Mouse (Mus musculus) telencephalon, adult 2 months (tissue): ENCODE results near the gene Med4.
"Not testable (repeated sequence)": the region's sequence is repeated elsewhere in the genome, so short reads cannot be mapped to it uniquely, and the experiment has no call there.

Source experiments
- DNase-seq: peaks from one replicate; pipeline ENCODE4 v3.0.0-alpha.2; 2011; ENCODE audit warnings: low read depth, low spot score

The Med4 gene

DNA sequence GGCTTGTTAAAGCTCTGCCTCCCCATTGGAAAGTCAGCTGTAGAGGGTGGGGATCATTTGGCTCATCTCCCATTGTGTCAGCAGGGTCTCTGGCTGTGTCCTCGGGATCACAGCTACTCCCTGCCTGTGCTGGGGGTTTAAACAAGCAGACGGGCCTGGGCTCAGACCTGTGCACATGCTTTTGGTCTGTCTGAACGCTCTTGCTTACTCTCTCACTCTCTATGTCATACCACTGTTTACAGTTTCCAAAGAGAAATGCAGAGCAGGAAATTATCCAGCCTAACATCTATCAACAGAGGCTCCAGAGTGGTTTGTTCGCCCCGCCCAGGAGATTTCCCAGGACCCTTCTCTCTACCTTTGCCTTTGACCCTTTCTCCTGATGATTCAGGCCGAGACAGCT lies 8.1 kb upstream of the Med4 start:
- DNase-seq = no peak

GRCm38 (mm10) chr14:73502591-73503184 lies 7.1 kb upstream of the Med4 start:
- DNase-seq = no peak

GRCm38 (mm10) chr14:73503237-73503933 lies 6.4 kb upstream of the Med4 start:
- DNase-seq = no peak

- DNase-seq = no peak
Measured at GRCm38 (mm10) chr14:73506283-73506682, 3.5 kb upstream of the Med4 start.

DNA sequence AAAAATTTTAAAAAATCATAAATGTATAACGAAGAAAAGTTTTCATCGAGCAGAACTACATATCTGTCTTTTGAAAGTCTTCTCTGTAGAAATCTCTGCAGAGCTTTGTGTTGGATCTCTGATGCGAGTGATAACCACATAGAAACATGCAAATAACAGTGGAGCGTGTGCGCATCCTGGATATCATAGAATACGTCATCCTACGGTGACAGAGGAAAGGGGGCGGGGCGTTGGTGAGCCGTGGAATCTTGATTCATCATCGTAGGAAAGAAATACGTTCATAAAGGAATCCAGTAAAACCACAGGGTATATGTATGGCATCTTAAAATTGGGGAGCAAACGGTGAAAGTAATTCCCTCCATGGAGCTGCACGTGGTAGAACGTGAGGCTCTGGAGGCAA lies 2.6 kb upstream of the Med4 start:
- no peak for DNase-seq

DNA sequence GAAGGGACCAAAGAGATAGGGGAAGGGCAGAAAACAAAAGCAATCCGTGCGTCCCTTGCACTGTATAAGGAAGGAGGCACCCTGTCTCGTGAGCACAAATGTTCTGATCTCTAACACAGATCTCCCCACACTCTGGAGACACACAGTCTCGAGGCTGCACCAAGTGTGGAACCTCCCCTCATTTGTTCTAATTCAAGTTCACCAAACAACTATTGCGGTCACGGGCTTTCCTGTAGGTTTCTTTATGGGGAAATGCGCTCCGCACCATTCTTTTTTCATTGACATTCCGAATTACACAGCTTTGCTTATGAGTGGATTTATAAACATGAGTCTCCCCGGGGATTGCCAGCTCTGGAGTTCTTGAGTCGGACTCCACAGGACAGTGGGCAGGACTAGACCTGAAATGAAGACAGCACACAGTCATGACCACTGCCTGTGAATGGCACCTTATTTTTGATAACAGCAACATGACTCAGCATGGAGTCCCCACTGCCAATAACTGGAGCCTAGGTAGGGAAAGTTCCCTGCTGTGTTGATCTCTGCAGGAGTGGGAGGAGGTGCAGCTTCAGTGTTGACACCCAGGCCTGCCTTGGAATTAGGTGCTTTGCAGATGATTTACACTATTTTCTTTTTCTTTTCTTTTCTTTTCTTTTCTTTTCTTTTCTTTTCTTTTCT lies 2.0 kb upstream of the Med4 start:
- no peak for DNase-seq

- DNase-seq = no peak
Measured at GRCm38 (mm10) chr14:73508630-73509395, 1.0 kb upstream of the Med4 start.

GRCm38 (mm10) chr14:73524136-73524535 lies 14.3 kb downstream of the Med4 start:
- no peak for DNase-seq

DNA sequence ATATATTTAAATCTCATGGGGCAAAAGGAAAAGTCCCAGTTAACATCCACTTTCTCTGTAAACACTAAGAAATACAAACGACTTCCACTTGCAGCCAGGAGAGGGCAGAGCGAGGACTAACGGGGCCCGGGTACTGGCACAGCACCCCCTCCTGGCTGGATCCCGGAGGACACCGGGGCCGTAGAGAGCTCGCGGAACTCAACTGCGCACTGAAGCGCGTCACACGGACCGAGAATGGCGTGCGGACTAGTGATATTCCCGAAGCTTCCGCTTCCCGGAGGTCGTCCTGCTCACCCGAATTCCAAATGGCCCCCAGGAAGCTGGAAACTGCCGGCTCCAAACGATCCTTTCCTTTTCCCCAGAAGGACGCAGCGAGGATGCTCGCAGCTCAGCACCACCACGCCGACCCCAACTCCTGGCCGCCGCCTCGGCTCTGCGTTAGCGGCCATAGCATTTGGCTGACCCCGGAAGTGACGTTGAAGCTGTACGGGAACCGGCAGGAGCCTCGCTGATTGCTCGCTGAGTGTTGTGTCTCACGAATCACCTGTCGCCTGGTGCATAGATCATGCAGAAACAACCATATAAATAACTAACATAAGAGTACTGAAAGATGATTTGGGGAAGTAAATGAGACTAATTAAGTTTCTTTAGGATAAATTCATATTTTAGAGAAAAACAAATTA lies 15.1 kb downstream of the Med4 start, which contains the start of gene Sucla2:
Gene Sucla2, plus strand, starts transcription at position 554 of the 683 bp plus-strand sequence.
- DNase-seq = peak; percentile 96

DNA sequence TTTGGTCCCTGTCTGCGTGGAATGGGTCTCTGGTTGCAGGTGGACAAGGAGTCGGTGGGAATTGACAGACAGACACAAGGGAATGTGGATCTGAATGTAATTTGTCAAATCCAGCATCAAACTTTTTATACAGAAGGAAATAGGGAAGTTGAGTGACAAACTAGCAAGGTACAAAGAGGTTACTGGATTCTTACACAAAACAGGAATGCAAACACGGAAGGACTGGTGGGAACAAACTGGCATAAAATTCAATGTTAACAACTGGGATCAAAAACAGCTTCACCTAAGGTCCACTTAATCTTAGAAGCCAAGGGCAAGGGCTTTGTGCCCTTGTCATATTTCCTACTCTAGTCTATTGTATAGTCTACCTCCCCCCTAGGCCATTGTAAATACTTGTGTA lies 18.8 kb downstream of the Med4 start:
- not testable (repeated sequence) for DNase-seq

GRCm38 (mm10) chr14:73533755-73534465 lies 24.1 kb downstream of the Med4 start:
- no peak for DNase-seq

- DNase-seq = no peak
Measured at GRCm38 (mm10) chr14:73535641-73536040, 25.8 kb downstream of the Med4 start.

GRCm38 (mm10) chr14:73543781-73544180 lies 34.0 kb downstream of the Med4 start:
- no peak for DNase-seq

DNA sequence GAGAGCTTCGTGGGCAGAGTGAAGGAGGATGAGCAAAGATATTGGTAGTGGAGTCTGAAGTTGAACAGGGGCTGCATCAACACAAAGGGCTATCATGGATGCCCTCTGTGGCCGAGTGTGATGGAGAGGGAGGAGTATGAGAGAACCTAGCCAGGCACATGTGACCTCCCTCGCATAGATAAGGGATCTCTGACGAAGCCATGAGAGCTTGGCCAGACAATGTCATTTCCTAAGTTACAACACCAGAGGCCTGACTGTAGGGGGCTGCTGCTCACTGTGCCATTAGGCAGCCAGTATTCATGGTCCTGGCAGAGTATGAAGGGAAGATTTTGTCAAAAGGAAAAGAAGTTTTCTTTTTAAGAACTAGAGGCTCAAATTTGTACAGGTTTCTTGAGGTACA lies 37.2 kb downstream of the Med4 start:
- no peak for DNase-seq

DNA sequence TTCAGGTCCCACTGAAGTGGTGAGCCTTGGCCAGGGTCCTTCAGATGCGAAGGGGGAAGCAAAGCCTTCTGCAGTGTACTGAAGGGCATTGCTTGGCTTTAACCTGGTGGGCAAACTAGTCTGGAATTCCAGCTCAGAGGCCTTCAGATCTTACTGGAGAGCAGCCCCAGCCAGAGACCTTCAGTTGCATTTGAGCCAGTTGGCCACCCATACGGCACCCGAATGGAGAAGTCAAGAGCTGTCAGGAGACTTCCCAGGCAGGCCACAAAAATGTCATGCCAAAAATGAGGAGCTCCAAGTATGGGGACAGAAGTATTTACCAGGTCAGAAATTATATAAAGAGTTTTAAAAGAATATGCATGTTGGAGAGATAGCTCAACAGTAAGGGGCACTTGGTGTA lies 38.2 kb downstream of the Med4 start, which contains the start of gene Nudt15:
Gene Nudt15, minus strand, starts transcription at position 192 of the 400 bp plus-strand sequence.
- DNase-seq = no peak

GRCm38 (mm10) chr14:73550291-73550690 lies 40.5 kb downstream of the Med4 start:
- no peak for DNase-seq

DNA sequence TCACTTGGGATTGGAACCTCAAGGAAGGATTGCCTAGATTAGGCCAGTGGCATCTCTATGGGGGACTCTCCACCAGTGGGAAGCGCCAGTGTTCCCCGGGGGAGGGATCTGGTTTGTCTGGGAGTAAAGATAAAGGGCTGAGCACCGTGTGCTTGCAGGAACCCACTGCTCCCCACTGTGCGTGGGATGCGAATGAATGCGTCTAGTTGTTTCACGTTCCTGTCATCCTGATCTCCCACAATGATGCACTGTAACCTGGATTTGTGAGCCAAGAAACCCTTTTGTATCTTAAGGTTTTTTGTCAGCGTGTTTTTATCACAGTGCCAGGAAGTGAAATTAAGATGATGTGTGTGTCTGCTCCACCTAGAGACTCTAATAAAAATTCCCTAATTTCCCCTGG lies 40.9 kb downstream of the Med4 start:
- peak; percentile 22 for DNase-seq

DNA sequence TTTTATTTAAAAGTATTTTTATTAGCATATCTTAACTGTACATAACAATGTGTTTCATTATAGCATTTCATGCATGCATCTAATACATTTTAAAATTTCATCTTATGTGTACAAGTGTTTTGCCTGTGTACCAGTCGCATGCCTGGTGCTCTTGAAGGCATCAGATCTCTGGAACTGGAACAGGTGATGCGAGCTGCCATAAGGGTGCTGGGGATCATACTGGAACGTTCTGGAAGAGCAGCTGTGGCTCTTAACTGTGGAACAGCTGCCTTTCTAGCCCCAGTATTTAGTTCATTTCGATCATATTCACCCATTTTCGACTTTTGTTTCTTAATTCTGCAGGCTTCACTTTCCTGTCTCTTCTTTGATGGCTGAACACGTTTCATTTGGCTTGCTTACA lies 41.3 kb downstream of the Med4 start:
- DNase-seq = no peak

DNA sequence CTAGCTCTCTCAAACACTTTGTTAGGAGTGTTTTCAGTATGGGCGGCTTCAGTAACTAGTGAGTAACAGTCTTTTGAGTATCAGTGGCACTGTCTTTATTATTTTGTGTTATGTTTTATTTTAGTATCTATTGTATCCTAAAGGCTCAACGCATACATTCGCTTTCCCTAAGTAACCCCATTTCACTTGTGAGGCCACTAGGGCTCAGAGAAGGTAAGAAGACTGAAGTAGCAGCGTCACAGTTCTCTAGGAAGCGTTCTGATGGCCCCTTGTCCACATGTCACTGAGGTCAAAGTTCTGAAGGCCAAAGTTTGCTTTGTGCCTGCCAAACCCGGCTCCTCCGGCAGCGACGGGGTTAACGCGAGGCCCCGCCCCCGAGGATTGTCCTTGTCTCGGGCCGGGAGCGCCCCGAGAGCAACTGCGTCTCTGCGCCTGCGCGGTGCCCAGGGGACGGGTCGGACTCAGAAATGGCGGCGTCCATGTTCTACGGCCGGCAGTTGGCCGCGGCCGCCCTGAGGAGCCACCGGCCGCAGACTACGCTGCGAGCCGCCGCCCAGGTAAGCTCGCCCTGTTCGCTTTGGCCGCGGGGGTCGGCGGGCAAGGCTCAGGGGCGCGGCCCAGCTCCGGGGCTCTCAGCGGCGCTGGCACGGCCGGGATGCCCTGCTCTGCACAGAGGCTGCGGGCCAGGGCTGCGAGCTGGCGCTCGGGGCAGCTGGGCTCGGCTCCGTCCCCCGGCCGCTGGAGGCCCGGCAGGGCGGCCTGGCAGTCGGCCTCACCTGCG lies 42.7 kb downstream of the Med4 start:
- DNase-seq = peak; percentile 76

- DNase-seq = no peak
Measured at GRCm38 (mm10) chr14:73553122-73553696, 43.4 kb downstream of the Med4 start.
